Mouse (Mus musculus): ENCODE measurements at regions not wholly inside any gene's neighbourhood (a gene's known extent, or its start where the extent isn't known, plus 50 kb on each side); places are given as distances from the start of the nearest gene placed in this dataset.

- DNase-seq: no peak
Observed at GRCm38 (mm10) chr1:81754067-81754466, 478.8 kb upstream of the Gm9747 start.

GRCm38 (mm10) chr1:81755281-81755680, 477.6 kb upstream of the Gm9747 start:
- no peak for DNase-seq

- no peak for DNase-seq
Observed at GRCm38 (mm10) chr1:81755694-81756093, 477.2 kb upstream of the Gm9747 start.

- DNase-seq: no peak
Observed at GRCm38 (mm10) chr1:81759919-81760318, 473.0 kb upstream of the Gm9747 start.

- DNase-seq: no peak
Observed at GRCm38 (mm10) chr1:81771704-81772103, 461.2 kb upstream of the Gm9747 start.

- no peak for DNase-seq
Observed at GRCm38 (mm10) chr1:81780583-81780982, 452.3 kb upstream of the Gm9747 start.

- DNase-seq: no peak
Observed at GRCm38 (mm10) chr1:81784305-81784704, 448.6 kb upstream of the Gm9747 start.

- DNase-seq: no peak
Observed at GRCm38 (mm10) chr1:81794771-81795170, 438.1 kb upstream of the Gm9747 start.

- DNase-seq: no peak
Observed at GRCm38 (mm10) chr1:81795399-81795798, 437.5 kb upstream of the Gm9747 start.

- no peak for DNase-seq
Observed at GRCm38 (mm10) chr1:81811591-81811990, 421.3 kb upstream of the Gm9747 start.

- DNase-seq: no peak
Observed at GRCm38 (mm10) chr1:81818884-81819283, 414.0 kb upstream of the Gm9747 start.

- DNase-seq: no peak
Observed at GRCm38 (mm10) chr1:81841966-81842365, 390.9 kb upstream of the Gm9747 start.

- DNase-seq: peak; percentile 10
Observed at GRCm38 (mm10) chr1:81850462-81851144, 382.3 kb upstream of the Gm9747 start.

GRCm38 (mm10) chr1:81859464-81859863, 373.4 kb upstream of the Gm9747 start:
- no peak for DNase-seq

- no peak for DNase-seq
Observed at GRCm38 (mm10) chr1:81864571-81864970, 368.3 kb upstream of the Gm9747 start.

- no peak for DNase-seq
Observed at GRCm38 (mm10) chr1:81886940-81887531, 345.9 kb upstream of the Gm9747 start.

GRCm38 (mm10) chr1:81897241-81897640, 335.7 kb upstream of the Gm9747 start:
- DNase-seq: no peak

GRCm38 (mm10) chr1:81900843-81901242, 332.1 kb upstream of the Gm9747 start:
- DNase-seq: peak; percentile 8

GRCm38 (mm10) chr1:81904056-81904455, 328.9 kb upstream of the Gm9747 start:
- no peak for DNase-seq

GRCm38 (mm10) chr1:81912607-81913006, 320.3 kb upstream of the Gm9747 start:
- DNase-seq: no peak

- no peak for DNase-seq
Observed at GRCm38 (mm10) chr1:81913561-81913964, 319.3 kb upstream of the Gm9747 start.

GRCm38 (mm10) chr1:81916840-81917239, 316.1 kb upstream of the Gm9747 start:
- DNase-seq: no peak

GRCm38 (mm10) chr1:81927721-81928120, 305.2 kb upstream of the Gm9747 start:
- DNase-seq: no peak

GRCm38 (mm10) chr1:81933064-81933463, 299.8 kb upstream of the Gm9747 start:
- DNase-seq: no peak

- DNase-seq: no peak
Observed at GRCm38 (mm10) chr1:81945236-81945635, 287.7 kb upstream of the Gm9747 start.
